Mouse (Mus musculus): ENCODE results near the gene Rab7.

- TF ChIP-seq POLR2A (IDR thresholded peaks at IDR 0.05; ENCODE audit: extremely low read depth, insufficient read depth, low read length) = no peak
- TF ChIP-seq CTCF (IDR thresholded peaks at IDR 0.05; ENCODE audit: extremely low read depth, insufficient read depth, low read length) = no peak
Measured at GRCm38 (mm10) chr6:88075960-88076517, 31.0 kb upstream of the Rab7 start.
